Mouse (Mus musculus) heart, embryonic 14.5 days (tissue): ENCODE results near the gene Gria3. TPM values are rescaled to one million over a fixed set of nuclear protein-coding genes. Genes with fewer than 3 reads are reported as not detected.

Source experiments
- ATAC-seq: fragments of 200-750 bp; cut with Nextera tagmentation; 2 replicates; pipeline ENCODE4 v1.8.0; 2017; ENCODE audit warnings: low read depth, moderate TSS enrichment; ENCODE audit not compliant: insufficient number of reproducible peaks, insufficient read depth, low FRiP score
- H3K27ac ChIP-seq, 2 experiments: fragments of 200-500 bp in 1 of 2; fragments of 300-500 bp in 1 of 2; sonication (generic) in 1 of 2; replicated peaks in 1 of 2; 2 replicates each; pipeline ENCODE4 v1.5.1; 2012 to 2014; ENCODE audit warnings: low read depth in 2 of 2, low read length in 2 of 2, control low read depth in 1 of 2, mild to moderate bottlenecking in 1 of 2, mixed read lengths in 1 of 2; ENCODE audit not compliant: control insufficient read depth in 1 of 2, insufficient read depth in 1 of 2
- H3K27me3 ChIP-seq: fragments of 300-500 bp; sonication (generic); 2 replicates; pipeline ENCODE4 v1.6.1; 2014; ENCODE audit warnings: mild to moderate bottlenecking, low read length, control low read depth; ENCODE audit not compliant: control insufficient read depth, insufficient read depth
- H3K36me3 ChIP-seq: fragments of 300-500 bp; sonication (generic); 2 replicates; pipeline ENCODE4 v1.6.1; 2014; ENCODE audit warnings: mild to moderate bottlenecking, control low read depth, low read length, mixed read lengths; ENCODE audit not compliant: control insufficient read depth, insufficient read depth
- H3K4me1 ChIP-seq, 2 experiments: fragments of 200-500 bp in 1 of 2; fragments of 300-500 bp in 1 of 2; sonication (generic) in 1 of 2; 2 replicates each; pipeline ENCODE4 v1.6.1; 2012 to 2014; ENCODE audit warnings: low read length in 2 of 2, control low read depth in 1 of 2, mixed read lengths in 1 of 2; ENCODE audit not compliant: control insufficient read depth in 2 of 2, insufficient read depth in 2 of 2
- H3K4me2 ChIP-seq: fragments of 300-500 bp; sonication (generic); 2 replicates; pipeline ENCODE4 v1.6.1; 2014; ENCODE audit warnings: mild to moderate bottlenecking, low read length
- H3K4me3 ChIP-seq, 2 experiments: fragments of 200-500 bp in 1 of 2; fragments of 300-500 bp in 1 of 2; sonication (generic) in 1 of 2; 2 replicates each; pipeline ENCODE4 v1.5.1; 2012 to 2014; ENCODE audit warnings: low read length in 2 of 2, mild to moderate bottlenecking in 2 of 2, control low read depth in 1 of 2, low read depth in 1 of 2, moderate library complexity in 1 of 2; ENCODE audit not compliant: control insufficient read depth in 1 of 2, insufficient read depth in 1 of 2
- H3K9ac ChIP-seq: fragments of 300-500 bp; sonication (generic); 2 replicates; pipeline ENCODE4 v1.6.1; 2014; ENCODE audit warnings: mild to moderate bottlenecking, low read length
- H3K9me3 ChIP-seq: fragments of 300-500 bp; sonication (generic); 2 replicates; pipeline ENCODE4 v1.6.1; 2016; ENCODE audit warnings: low read length, control low read depth; ENCODE audit not compliant: control insufficient read depth
- WGBS: fragments of 180-500 bp; shearing (Covaris S2); extraction: QIAGEN DNeasy Blood & Tissue Kit; methylation state at CpG from one replicate; pipeline ENCODE4 v1.1.7; 2014; 5-methylcytosine and 5-hydroxymethylcytosine counted together
- polyA plus RNA-seq: library from polyadenylated mRNA; unstranded; fragments of >200 nt; fragmentation: Nextera tagmentation; extraction: Ambion mirVana; gene quantifications from 2 replicates; pipeline ENCODE4 v1.2.1, GENCODE M21; 2014

The Gria3 gene
- polyA plus RNA-seq, 1 experiment from 2014 or later = 7.8 TPM

DNA sequence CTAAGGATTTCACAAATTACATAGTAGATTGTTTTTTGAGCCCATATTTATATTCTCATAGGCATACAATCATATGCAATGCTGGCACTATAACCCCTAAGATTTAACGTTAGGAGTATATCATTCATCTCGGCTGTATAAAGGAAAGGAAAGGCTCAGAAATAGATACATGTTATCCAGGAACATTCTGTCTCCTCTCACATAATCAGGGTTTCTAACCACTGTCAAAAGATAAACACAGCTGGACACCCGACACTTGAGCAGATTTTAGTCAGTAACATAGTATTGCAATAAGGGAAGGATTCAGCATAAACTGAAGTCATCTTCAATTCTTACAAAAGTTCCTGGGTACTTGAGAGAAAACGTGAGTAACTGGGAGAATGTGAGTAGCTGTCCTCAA is 95.9 kb downstream of the Gria3 start:
- H3K4me1 ChIP-seq = no peaks in the 10 kb centered on the region
- no peaks in the 10 kb centered on the region for H3K9me3 ChIP-seq
- no peaks in the 10 kb centered on the region for H3K27me3 ChIP-seq
- no peak for ATAC-seq
- H3K36me3 ChIP-seq = no peaks in the 10 kb centered on the region
- no peak overlapping the region for H3K9ac ChIP-seq
- no peak overlapping the region for H3K4me3 ChIP-seq
- 64% methylated on average over 4 of the region's 4 CpGs for WGBS
- no peak overlapping the region for H3K4me2 ChIP-seq
- H3K27ac ChIP-seq = no peak overlapping the region

DNA sequence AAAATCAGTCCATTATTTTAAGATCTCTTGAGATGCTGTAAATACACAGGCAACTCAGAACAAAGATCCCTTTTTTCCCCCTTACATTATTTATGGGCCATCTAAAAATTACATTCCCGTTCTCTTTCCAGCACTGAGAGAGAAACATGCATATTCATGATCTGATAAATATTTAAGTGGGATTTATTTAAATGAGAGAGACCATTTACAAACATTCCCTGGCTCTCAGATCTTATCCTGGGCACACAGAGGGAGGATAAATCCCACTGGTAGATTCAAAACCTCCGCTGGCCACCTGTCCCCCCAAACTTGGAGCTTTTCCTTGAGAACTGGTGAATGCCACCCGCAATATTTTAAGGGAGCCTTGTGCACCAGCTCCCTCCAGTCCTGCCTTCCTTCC is 104.7 kb downstream of the Gria3 start:
- H3K4me1 ChIP-seq = no peaks in the 10 kb centered on the region; a peak in 1 of 4 replicates
- no peak overlapping the region for H3K27ac ChIP-seq
- 68% methylated on average over 3 of the region's 3 CpGs for WGBS
- H3K4me2 ChIP-seq = no peak overlapping the region
- H3K36me3 ChIP-seq = no peaks in the 10 kb centered on the region
- no peak for ATAC-seq
- no peaks in the 10 kb centered on the region for H3K9me3 ChIP-seq
- no peak overlapping the region for H3K4me3 ChIP-seq
- H3K9ac ChIP-seq = no peak overlapping the region
- H3K27me3 ChIP-seq = no peaks in the 10 kb centered on the region

DNA sequence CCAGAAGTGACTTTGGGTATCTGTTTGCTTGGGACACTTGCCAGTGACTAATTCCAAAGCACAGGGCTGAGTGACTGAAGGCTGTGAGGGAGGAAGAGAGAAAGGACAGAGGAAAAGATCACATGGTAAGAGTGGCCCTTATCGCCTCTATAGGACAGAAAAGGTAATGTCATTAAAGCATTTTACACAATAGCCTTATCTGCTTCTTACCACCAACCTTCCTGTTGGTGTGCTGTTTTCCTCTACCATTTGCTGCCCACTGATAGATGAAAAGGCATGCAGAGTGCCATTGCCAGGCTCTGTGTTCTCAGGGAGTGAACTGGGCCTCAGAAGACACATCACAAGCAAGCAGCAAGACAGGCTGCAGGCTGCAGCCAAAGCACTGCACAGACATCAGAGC is 107.3 kb downstream of the Gria3 start:
- 27% methylated on average over 1 of the region's 1 CpGs for WGBS
- Histone ChIP-seq H3K4me3 (no peak overlapping the region), H3K9me3 (no peaks in the 10 kb centered on the region), H3K4me2 (no peak overlapping the region), H3K4me1 (no peaks in the 10 kb centered on the region; a peak in 1 of 4 replicates), H3K27me3 (no peaks in the 10 kb centered on the region), H3K27ac (no peak overlapping the region), H3K36me3 (no peaks in the 10 kb centered on the region), H3K9ac (no peak overlapping the region)
- ATAC-seq = no peak

DNA sequence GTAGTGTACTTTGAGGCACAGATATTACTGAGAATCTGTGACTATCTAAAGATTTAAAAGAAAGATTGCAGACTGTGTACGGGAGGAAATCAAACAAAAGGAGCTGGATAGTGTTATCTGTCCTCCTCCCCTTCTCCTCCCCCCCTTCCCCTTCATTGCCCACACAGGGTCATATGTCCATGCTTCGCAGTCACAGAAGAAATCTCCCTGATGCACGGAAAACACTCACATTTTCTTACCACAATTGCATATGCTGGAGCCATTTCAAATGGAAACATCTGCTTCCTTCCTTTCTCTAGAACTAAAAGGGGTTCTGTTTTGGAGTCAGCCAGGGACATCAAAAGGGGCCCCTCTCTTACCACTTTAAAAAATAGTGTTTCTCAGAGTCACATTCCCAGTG is 114.3 kb downstream of the Gria3 start:
- Histone ChIP-seq H3K4me2 (no peak overlapping the region), H3K36me3 (no peaks in the 10 kb centered on the region), H3K27me3 (no peaks in the 10 kb centered on the region), H3K4me1 (no peaks in the 10 kb centered on the region), H3K27ac (no peak overlapping the region), H3K9me3 (no peaks in the 10 kb centered on the region), H3K9ac (no peak overlapping the region), H3K4me3 (no peak overlapping the region)
- WGBS = 53% methylated on average over 3 of the region's 3 CpGs
- no peak for ATAC-seq

DNA sequence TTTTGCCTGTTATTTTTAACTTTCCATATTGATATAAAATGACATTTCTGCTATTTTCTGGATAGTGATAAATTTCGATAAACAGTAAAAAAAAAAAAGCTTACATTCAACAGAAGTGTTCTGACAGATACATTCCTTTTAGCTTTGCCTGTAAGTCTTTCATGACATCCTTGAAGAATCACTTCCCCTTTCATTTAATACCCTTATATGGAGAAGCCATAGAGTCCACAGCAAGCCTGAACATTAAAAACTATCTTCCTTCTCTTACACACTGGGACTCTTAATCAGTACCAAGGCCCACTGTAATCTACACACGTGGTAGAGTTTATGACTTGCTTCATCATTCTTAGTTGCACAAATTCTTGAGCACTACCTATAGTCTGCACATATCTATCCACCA is 131.9 kb downstream of the Gria3 start:
- Histone ChIP-seq H3K9me3 (no peaks in the 10 kb centered on the region), H3K4me1 (no peaks in the 10 kb centered on the region), H3K27me3 (no peaks in the 10 kb centered on the region), H3K36me3 (no peaks in the 10 kb centered on the region), H3K9ac (no peak overlapping the region), H3K27ac (no peak overlapping the region), H3K4me3 (no peak overlapping the region), H3K4me2 (no peak overlapping the region)
- no peak for ATAC-seq
- 60% methylated on average over 2 of the region's 2 CpGs for WGBS

DNA sequence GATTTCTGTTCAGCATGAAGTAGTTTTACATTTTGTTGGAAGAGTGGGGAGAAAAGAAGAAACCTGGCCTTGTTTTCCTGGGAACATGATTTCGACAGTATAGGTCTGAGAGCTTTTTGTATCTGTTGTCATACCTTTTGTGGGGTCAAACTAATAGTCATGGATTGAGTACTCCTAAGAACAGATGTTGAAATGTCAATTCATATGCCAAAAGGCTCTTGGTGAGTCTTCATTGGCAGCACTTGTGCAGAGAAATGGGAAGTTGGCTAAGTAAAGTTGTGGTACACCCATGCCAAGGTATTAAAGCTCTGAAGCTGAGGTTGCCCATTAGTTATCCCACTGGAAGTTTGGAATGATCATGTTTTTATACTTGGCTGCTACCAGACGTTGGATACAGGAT is 135.2 kb downstream of the Gria3 start:
- Histone ChIP-seq H3K4me3 (no peak overlapping the region), H3K36me3 (no peaks in the 10 kb centered on the region), H3K9ac (no peak overlapping the region), H3K4me2 (no peak overlapping the region), H3K27ac (no peak overlapping the region), H3K27me3 (no peaks in the 10 kb centered on the region), H3K4me1 (no peaks in the 10 kb centered on the region), H3K9me3 (no peaks in the 10 kb centered on the region)
- WGBS = 68% methylated on average over 2 of the region's 2 CpGs
- no peak for ATAC-seq

DNA sequence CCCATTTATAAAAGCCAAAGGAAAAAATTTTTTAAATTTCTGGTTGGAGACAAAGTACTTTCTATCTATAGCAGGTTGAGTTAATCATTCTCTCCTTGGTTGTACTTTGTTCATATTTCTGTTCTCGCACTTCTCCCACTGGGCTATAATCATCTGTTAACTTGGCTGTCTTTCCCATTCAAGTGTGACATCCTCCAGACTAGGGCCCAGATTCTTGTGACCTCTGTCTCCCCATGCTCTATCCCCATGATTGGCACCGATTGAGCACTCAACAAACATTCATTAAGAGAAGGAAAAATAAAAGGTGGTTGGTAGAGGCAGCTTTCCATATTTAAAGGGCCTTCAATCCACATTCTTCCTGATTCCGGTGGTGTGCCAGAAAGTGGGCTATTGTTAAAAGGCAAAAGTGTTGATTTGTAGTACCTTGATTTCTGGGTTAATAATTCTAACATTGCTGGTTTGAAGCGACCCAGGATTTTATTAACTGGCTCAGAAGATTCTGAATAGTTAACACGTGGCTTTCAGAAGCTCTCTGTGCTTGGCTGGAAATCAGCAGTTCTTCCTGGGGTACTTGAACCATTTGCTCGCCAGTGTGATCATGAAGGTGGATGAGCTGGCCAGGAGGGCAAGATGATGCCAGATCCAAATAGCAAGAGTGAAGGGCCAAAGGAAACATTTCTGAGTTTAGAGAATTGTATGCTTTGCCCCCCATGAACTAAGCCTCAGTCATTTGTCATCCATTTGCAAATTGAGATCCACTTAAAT is 161.8 kb downstream of the Gria3 start:
- no peak overlapping the region for H3K27ac ChIP-seq
- no peak overlapping the region for H3K9ac ChIP-seq
- ATAC-seq = no peak
- H3K4me1 ChIP-seq = no peaks in the 10 kb centered on the region
- H3K36me3 ChIP-seq = no peaks in the 10 kb centered on the region
- H3K9me3 ChIP-seq = no peaks in the 10 kb centered on the region
- H3K4me2 ChIP-seq = no peak overlapping the region
- H3K4me3 ChIP-seq = no peak overlapping the region
- WGBS = 60% methylated on average over 6 of the region's 6 CpGs
- no peaks in the 10 kb centered on the region for H3K27me3 ChIP-seq

DNA sequence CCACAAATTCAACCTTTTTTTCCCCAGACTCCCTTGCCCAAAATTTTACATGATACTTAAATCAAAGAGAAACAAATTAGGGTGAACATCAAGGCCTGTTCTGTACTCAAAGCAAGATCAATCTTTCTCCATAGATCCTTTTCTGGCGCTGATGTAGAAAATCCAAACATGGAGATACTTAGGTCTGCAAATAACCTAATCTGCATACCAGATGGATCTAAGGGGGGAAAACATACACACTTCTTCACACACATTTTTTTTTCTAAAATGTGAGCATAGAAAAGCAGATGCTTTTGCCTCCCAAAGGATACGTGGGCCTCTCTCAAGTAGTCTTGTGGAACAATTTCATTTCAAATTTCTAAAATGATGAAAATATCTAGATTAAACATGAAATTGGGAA is 164.2 kb downstream of the Gria3 start:
- no peaks in the 10 kb centered on the region for H3K4me1 ChIP-seq
- no peak overlapping the region for H3K4me2 ChIP-seq
- no peak for ATAC-seq
- 82% methylated on average over 2 of the region's 2 CpGs for WGBS
- no peaks in the 10 kb centered on the region for H3K9me3 ChIP-seq
- no peaks in the 10 kb centered on the region for H3K27me3 ChIP-seq
- no peak overlapping the region for H3K9ac ChIP-seq
- H3K36me3 ChIP-seq = no peaks in the 10 kb centered on the region
- no peak overlapping the region for H3K27ac ChIP-seq
- H3K4me3 ChIP-seq = no peak overlapping the region
